Mouse (Mus musculus): ENCODE measurements around the gene Ptpn11.

DNA sequence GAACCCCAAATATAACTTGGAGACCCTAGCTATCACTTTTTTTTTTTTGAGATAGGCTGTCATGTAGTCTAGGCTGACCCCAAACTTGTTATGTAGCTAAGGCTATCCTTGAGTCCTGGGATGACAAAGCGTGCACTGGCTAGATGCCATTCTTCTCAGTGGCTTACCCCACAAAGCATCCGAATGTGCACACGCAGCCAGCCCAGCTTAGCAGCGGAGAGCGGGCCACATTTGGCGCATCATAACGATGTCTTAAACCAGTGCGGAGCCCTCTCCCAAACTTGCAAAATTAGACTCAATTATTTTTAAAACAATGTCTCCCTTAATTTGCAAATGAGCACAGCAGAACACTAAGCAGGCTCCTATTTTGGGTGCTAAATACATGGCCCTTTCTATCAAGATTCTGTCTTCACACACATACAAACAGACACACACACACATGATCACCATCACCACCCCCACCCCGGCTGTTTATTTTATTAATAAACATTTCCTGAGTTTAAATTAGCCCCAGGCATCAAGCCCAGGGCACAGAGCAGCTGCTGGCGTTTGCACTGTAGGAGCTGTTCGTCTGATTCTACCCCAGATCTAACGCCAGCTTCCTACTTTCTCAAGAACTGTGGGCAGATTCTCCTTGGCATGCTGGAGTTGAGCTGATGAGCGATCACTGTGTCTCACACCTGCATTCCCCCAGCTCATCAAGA, 71.7 kb downstream of the Ptpn11 start:
- TF ChIP-seq TAL1 (IDR thresholded peaks at IDR 0.05; ENCODE audit: low read length) (no peak), GATA1 (IDR thresholded peaks at IDR 0.05; ENCODE audit: low read length) (no peak)
